8 mouse cellular contexts compared by ENCODE assay signal in genomic region chr14:74641668-74642230, GRCm38 (mm10). TPM values are rescaled to one million over a fixed set of nuclear protein-coding genes. Genes with fewer than 3 reads are reported as not detected.
DNase-seq lines count a peak whose midpoint lies in the region; ATAC-seq and TF ChIP-seq lines count a peak whose summit lies in the region.

No protein-coding gene starts in this region.

- H3K4me2 ChIP-seq in limb, embryonic 11.5 days (ENCODE audit: low read depth, severe bottlenecking) = peak overlapping the region; percentile 49

- ATAC-seq in limb, embryonic 11.5 days (ENCODE audit: insufficient number of reproducible peaks, low FRiP score, low TSS enrichment, low read depth) = no peak

- H3K4me3 ChIP-seq in spleen, adult 2 months (ENCODE audit: extremely low read depth, insufficient read depth, insufficient read length) = peak overlapping the region; percentile 15
- H3K4me3 ChIP-seq in erythroblast, embryonic 14.5 days (replicated peaks) = peak overlapping the region; percentile 34
- peak overlapping the region; percentile 5 for H3K4me3 ChIP-seq in limb, embryonic 11.5 days (ENCODE audit: low read depth, low read length)
- peak overlapping the region; percentile 44 for H3K4me3 ChIP-seq in olfactory bulb, adult 2 months (ENCODE audit: insufficient read depth, low read depth, low read length)
- H3K4me3 ChIP-seq in cerebellum, adult 2 months (replicated peaks; ENCODE audit: insufficient read depth, low read depth, low read length) = no peak overlapping the region

- 10% methylated on average over 17 of the region's 17 CpGs for WGBS in spleen, adult 2 months
- 23% methylated on average over 17 of the region's 17 CpGs for WGBS in limb, embryonic 11.5 days
- 4% methylated on average over 17 of the region's 17 CpGs for WGBS in olfactory bulb, adult 2 months
- WGBS in cerebellum, adult 2 months = 7% methylated on average over 17 of the region's 17 CpGs

- no peaks in the 10 kb centered on the region; the same call in 1 of the 2 replicates for H3K4me1 ChIP-seq in spleen, adult 2 months (ENCODE audit: control insufficient read depth, insufficient read depth, insufficient read length)
- peaks cover 22% of the 10 kb centered on the region for H3K4me1 ChIP-seq in erythroblast, embryonic 14.5 days (ENCODE audit: control insufficient read depth)
- no peaks in the 10 kb centered on the region for H3K4me1 ChIP-seq in limb, embryonic 11.5 days (ENCODE audit: control insufficient read depth, insufficient read depth, low read length)
- peaks cover 9% of the 10 kb centered on the region; the same call in 1 of the 2 replicates for H3K4me1 ChIP-seq in olfactory bulb, adult 2 months (ENCODE audit: control insufficient read depth, insufficient read depth, low read length)
- peaks cover 6% of the 10 kb centered on the region; the same call in 1 of the 2 replicates for H3K4me1 ChIP-seq in cerebellum, adult 2 months (ENCODE audit: control insufficient read depth, insufficient read depth, low read length)

- no peak for TF ChIP-seq CTCF in spleen, adult 2 months (IDR thresholded peaks at IDR 0.05; ENCODE audit: extremely low read depth, insufficient read depth, insufficient read length, insufficient replicate concordance)
- no peak for TF ChIP-seq CTCF in olfactory bulb, adult 2 months (IDR thresholded peaks at IDR 0.05; ENCODE audit: insufficient read depth, low read depth, low read length)
- TF ChIP-seq CTCF in cerebellum, adult 2 months (IDR thresholded peaks at IDR 0.05; ENCODE audit: borderline replicate concordance, insufficient read depth, low read depth, low read length) = no peak

- TF ChIP-seq POLR2A in spleen, adult 2 months (IDR thresholded peaks at IDR 0.05; ENCODE audit: low read depth, low read length) = no peak
- no peak for TF ChIP-seq POLR2A in olfactory bulb, adult 2 months (IDR thresholded peaks at IDR 0.05; ENCODE audit: insufficient read depth, low read depth, low read length)
- no peak for TF ChIP-seq POLR2A in cerebellum, adult 2 months (IDR thresholded peaks at IDR 0.05; ENCODE audit: borderline replicate concordance, insufficient read depth, low read length)

- no peaks in the 10 kb centered on the region for H3K9me3 ChIP-seq in erythroblast, embryonic 14.5 days (ENCODE audit: control insufficient read depth, low read length)
- H3K9me3 ChIP-seq in limb, embryonic 11.5 days (ENCODE audit: control insufficient read depth, low read length) = no peaks in the 10 kb centered on the region

- no peak overlapping the region for H3K27ac ChIP-seq in spleen, adult 2 months (ENCODE audit: insufficient read depth, low read length)
- H3K27ac ChIP-seq in limb, embryonic 11.5 days (replicated peaks; ENCODE audit: low read depth, low read length) = no peak overlapping the region
- peak overlapping the region; percentile 12; the same call in 1 of the 2 replicates for H3K27ac ChIP-seq in olfactory bulb, adult 2 months (ENCODE audit: insufficient read depth, low read depth, low read length)
- no peak overlapping the region for H3K27ac ChIP-seq in cerebellum, adult 2 months (ENCODE audit: insufficient read depth, low read length)

- no peak for DNase-seq in spleen, adult 2 months (ENCODE audit: low read depth in 1 of 2, low spot score in 2 of 2)
- DNase-seq in spleen, postnatal 36 days (ENCODE audit: low spot score in 2 of 2) = no peak
- peak; percentile 40 for DNase-seq in limb, embryonic 11.5 days (ENCODE audit: low spot score)
- DNase-seq in cerebellum, adult 2 months = no peak
- DNase-seq in urinary bladder, postnatal 4 days (ENCODE audit: low spot score in 2 of 2) = no peak
- no peak for DNase-seq in natural killer cell, adult 2 months (ENCODE audit: low spot score in 2 of 2)

- H3K27me3 ChIP-seq in spleen, adult 2 months (ENCODE audit: control insufficient read depth, insufficient read depth, low read length) = no peaks in the 10 kb centered on the region; the same call in none of the 2 replicates
- H3K27me3 ChIP-seq in erythroblast, embryonic 14.5 days (ENCODE audit: control insufficient read depth) = peaks cover 33% of the 10 kb centered on the region
- H3K27me3 ChIP-seq in limb, embryonic 11.5 days (ENCODE audit: control insufficient read depth, insufficient read depth, low read length) = peaks cover 10% of the 10 kb centered on the region
- no peaks in the 10 kb centered on the region; the same call in 1 of the 2 replicates for H3K27me3 ChIP-seq in cerebellum, adult 2 months (ENCODE audit: control insufficient read depth, insufficient read depth, low read length)

- H3K36me3 ChIP-seq in spleen, adult 2 months (ENCODE audit: control insufficient read depth, insufficient read depth, low read length) = no peaks in the 10 kb centered on the region
- H3K36me3 ChIP-seq in erythroblast, embryonic 14.5 days (ENCODE audit: control insufficient read depth) = no peaks in the 10 kb centered on the region
- no peaks in the 10 kb centered on the region for H3K36me3 ChIP-seq in limb, embryonic 11.5 days (ENCODE audit: control insufficient read depth, insufficient read depth, low read length)

- no peak overlapping the region for H3K9ac ChIP-seq in limb, embryonic 11.5 days (ENCODE audit: low read length)

RNA-seq across cellular contexts. Expression of gene Htr2a, which starts 1.1 kb away (rescaled TPM):
- 0.19 and 0.25 TPM in 2 replicates for polyA plus RNA-seq in spleen, adult 2 months (2012; rRNA removed)
- polyA plus RNA-seq in erythroblast, embryonic 14.5 days (2012) = not detected in 2 replicates
- polyA plus RNA-seq in limb, embryonic 11.5 days (2014; fragmentation: Nextera tagmentation; extraction: Ambion mirVana) = 0.06 and 0.29 TPM in 2 replicates
- not detected in 2 replicates for polyA plus RNA-seq in olfactory bulb, adult 2 months (2012; ENCODE audit: insufficient read depth, insufficient read length, low replicate concordance, missing spikeins)
- polyA plus RNA-seq in cerebellum, adult 2 months (2012; rRNA removed) = 2.4 and 2.8 TPM in 2 replicates
